Mouse (Mus musculus) spleen, postnatal 10 days (tissue): Measurements from ENCODE around the gene Arhgap28.

Experiments
- DNase-seq, 2 experiments: peaks; one replicate each; pipeline ENCODE4 v3.0.0; 2021 to 2022; ENCODE audit warnings: low spot score in 2 of 2

Arhgap28 gene

DNA sequence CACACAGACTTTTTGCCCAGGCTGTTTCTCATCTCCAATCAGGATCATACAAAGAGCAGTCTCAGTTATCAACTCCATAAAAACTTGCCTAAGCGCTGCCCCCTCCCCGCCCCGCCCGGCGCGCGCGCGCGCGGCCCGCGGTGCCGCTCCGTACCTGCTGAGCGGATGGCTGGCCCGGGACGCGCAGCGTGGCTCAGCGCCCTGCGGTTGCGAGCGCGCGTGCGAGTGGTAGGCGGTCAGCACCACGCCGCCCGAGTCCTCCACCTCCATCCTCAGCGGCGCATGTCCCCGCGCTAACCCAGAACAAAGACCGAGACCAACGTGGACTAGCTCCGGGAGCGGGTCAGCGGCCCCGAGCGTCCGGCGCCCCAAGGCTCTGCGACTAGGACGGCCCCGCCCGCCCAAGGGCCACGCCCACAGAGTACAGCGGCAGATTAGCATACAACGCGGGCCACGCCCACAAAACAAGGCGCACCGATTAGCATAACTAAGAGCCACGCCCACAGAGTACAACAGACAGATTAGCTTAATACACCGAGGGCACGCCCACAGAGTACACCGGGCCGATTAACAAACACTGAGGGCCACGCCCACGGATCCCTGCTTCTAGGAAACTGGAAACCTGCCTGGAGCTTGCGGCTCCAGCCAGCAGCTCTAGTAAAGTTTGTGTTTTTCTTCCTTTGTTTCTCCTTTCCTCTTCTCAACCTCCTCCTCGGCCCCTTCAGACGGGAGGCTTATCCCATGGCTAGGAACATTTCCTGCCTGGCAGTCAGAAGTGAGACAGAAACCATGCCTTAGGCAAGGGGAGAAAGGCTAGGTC lies at the start of gene Arhgap28:
Gene Arhgap28, minus strand, starts transcription at position 380 of the 820 bp plus-strand sequence.
- DNase-seq: peak; percentile 41 to 83

DNA sequence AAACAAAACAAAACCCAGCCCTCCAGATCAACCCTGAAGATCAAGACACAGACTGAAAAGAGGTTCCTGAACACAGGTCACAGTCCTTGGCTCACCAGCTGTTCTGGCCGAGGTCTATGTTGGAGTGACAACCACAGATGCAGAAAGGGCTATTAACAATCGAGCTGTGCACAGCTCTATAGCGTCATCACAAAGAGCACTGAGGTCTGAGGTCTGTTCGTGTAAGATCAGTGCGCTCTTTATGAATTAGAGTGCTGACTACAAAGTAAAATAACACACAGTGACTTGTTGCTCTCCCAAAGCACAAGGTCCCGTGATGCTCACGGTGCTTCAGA lies 42.4 kb upstream of the Arhgap28 start:
- no peak for DNase-seq

DNA sequence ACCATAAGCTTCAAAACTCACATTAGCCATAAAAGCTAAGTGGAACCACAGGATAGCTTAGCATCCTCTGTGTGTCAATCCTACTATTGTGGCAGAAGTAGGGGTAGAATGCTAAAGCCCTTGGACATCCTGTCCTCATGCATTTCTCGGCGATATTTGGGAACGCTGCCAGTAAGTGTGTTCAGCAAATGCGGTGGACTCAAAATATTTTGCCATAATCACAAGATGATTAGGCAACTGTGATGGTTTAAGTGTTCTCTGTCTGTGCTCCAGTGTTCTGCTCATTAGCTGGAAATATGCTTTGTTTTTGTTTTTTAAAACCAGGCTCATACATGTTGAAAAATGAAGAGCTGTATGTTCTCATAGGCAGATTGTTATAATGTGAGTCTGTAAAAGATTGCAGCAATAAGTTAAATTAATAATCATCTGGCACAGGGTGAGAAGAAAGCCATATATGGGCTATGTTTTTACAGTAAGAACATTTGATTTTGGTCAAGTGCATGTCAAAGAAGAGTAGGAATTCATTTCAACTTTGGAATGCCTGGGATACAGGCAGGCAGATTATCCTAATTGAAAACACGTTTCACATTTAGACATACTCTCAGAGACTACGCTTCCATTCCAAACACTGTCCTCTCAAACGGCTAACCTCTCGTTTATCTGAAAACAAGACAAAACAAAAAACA lies 41.9 kb upstream of the Arhgap28 start:
- no peak for DNase-seq

DNA sequence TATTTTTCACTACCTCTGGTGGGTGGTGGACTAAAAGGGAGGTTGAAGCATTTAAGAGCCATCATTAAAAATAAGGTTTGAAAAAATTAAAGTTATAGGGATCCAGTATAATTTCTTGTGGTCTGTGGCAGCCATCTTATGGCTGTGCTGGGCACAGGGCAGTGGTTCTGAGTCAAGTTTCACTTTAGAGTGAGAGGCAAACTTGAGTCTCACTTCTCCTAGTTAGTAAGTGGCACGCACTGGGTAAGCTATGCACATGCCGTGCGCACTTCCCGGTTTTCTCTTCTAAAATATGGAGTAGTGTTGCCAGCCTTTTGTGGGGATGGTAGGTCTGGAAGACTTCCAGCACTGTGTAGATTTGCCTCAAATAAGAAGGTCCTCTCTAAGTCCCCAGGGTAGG lies 38.5 kb upstream of the Arhgap28 start:
- DNase-seq: no peak

DNA sequence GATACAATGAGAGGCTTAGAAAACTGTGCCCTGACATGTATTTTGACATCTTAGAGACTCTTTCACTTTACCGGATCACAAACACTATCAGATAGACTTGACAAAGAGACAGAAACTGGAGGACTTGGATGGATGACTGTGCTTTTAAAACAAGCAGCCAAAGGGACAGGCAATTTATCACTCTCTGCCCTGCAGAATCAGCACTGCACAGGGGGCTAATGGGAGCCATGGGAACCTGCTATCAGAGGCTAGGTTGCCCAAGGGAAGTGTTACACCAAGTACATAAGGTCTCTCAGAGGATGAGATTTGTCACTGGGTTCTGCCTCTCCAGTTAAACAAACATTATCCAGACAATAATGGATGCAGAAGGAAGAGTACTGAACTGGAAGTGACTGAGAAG lies 33.1 kb upstream of the Arhgap28 start:
- DNase-seq: no peak

DNA sequence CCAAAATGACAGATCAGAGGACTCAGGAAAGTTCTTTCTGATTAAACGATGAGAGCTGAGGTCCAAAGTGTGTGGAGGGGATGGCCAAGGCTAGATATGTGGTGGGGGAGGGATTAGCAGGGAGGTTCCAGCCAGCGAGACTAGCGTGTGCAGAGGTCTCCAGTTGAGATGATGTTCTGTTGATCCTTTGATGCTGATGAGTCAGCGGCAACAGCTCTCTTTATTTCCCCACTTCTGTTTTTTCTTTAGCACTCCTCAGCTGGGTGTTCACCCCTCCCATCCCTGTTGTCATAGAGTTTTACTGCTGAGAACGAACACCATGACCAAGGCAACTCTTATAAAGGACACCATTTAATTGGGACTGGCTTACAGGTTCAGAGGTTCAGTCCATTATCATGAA lies 25.6 kb upstream of the Arhgap28 start:
- DNase-seq: no peak

GRCm38 (mm10) chr17:68028519-68028918 lies 24.6 kb upstream of the Arhgap28 start:
- no peak for DNase-seq

- DNase-seq: no peak
Observed at GRCm38 (mm10) chr17:68024327-68024726, 20.4 kb upstream of the Arhgap28 start.

DNA sequence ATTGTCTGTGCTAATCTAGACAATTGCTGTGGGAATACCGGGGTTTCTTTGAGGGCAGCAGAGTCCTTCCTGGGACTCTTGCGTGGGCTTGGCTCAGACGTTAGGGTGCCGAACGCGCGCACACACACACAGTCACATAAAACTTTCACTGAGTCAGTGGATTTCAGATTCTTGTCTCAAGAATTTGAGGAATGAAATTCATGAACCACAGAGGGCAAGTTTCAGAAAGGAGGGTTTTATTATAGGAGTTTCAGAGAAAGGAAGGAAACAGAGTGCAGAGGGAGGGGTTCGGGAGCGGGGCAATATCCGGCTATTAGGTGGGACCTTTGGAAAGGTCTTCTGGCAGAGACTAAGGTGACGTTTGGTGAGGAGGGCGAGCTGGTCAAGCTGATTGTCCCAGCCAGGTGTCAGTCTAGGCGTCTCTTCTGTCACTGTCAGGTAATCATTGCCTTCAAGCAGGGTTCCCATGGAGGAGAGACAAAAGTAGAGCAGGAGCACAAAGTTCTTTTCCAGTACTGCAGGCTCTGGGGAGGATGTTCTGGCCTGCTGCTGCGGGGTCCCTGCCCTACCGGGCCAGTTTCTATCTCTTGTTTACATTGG lies 15.6 kb upstream of the Arhgap28 start:
- no peak for DNase-seq

DNA sequence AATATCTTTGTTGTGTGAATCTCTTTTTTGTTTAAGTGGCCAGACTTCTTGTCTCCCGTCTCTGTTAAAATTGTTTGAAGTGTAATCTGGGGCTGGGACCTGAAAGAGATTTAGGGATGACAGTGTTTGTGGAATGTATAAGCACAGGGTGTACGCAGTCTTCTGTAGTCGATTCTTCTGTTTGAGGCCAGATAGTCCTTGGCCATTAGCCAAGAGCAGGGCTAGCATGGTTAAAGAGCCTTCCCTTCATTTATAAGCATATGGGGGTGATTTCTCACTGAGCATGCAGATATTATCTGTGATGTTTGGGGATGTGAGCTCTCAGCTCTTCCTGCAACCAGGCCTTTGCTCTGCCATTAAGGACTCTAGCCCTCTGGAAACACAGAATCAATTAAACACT lies 13.2 kb upstream of the Arhgap28 start:
- DNase-seq: no peak

DNA sequence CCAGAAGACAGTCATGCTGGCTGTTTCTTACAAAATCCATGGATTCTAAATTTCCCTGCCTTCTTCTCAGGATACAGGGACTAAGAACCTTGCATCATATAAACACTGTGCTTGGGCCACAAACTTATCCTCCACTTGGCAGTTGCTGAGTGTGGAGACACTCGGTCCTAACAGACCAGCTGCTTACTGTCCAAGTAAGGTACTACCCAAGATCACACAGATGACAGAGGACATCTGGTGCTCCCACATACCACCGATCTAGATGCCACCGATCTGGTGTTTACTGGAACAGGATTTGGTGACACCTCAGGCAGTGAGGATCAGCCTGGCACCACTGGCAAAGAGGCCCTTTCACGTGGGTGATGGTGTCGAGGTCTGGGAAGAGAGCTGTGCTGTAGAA lies 7.7 kb upstream of the Arhgap28 start:
- DNase-seq: no peak

GRCm38 (mm10) chr17:68010041-68010440 lies 6.1 kb upstream of the Arhgap28 start:
- DNase-seq: no peak

- no peak for DNase-seq
Observed at GRCm38 (mm10) chr17:68004581-68005330, 836 bp upstream of the Arhgap28 start.

DNA sequence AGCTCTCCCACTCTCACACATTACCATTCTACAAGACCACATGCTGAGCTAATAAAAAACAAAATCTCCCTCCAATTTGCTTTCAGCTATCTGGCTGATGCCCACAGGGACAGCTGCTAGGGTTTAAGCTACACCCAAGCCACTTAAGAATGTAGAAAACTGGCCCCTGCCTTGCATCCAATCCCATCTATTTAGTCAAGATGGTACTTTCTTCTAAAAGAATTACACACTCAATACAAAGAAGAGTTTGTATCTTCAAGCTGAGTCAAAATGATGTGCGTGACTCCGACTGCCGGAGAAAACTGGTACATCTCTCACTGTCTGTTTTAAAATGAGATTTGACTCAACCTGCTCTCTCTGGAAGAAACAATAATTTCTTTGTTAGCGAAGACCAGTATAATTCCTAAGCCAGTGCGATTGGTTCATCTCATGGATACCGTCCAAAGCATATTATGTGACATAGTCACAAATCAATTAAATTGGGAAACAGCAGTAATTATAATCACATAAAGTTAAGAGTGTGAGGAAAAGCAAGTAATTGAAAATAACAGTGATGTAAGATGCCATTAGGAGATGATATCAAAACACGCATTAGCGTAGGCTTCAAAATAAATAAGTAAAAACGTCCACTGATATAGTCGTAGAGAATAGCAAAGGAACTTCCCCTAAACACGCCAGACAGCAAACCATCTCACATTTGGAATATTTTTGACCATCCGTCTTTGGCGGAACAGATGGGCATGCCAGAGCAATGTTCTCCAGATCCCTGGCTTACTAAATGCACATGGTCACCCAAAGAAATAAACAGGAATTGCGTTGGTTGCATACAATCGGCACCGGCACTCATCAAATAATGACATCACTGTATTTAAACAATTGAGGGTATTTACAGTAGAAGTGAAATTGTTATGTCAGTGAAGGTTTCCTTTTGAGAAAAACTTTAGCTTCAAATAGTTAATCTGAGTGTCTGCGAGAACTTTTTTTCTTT lies 1.0 kb downstream of the Arhgap28 start:
- DNase-seq: no peak

DNA sequence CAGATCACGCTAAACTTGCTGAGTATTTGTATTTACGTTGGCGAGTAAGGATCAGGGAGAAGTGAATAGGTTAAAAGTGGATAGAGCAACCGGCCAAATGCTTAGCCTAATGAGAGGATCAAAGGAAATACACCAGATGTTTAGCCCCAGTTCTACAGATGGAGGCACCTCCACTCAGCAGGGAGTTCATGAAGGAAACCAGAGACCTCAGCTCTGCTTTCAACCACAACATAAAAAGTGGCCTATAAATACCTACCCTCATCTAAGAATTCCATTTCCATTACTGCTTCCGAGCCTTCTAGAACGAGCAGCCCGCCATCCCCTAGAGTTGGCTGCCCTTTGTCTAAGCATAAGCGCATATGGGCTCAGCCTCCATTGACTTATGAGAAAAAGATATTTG lies 4.1 kb downstream of the Arhgap28 start:
- DNase-seq: no peak

DNA sequence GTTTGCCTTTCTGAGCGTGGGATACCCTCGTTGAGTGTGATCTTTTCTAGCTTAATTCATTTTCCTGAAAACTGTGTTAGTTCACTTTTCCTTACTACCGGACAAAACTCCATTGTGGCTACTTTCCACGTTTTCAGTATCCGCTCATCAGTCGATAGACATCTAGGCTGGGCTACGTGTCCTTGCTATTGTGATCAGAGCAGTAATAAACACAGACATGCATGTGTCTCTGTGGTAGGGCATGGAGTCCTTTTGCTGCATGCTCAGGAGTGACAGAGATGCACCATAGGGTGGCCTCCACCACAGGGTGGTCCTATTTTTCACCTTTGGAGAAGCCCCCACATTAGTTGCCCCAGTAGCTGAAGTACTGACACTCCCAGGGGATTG lies 7.2 kb downstream of the Arhgap28 start:
- DNase-seq: no peak

- no peak for DNase-seq
Observed at GRCm38 (mm10) chr17:67996097-67996768, 7.7 kb downstream of the Arhgap28 start.

DNA sequence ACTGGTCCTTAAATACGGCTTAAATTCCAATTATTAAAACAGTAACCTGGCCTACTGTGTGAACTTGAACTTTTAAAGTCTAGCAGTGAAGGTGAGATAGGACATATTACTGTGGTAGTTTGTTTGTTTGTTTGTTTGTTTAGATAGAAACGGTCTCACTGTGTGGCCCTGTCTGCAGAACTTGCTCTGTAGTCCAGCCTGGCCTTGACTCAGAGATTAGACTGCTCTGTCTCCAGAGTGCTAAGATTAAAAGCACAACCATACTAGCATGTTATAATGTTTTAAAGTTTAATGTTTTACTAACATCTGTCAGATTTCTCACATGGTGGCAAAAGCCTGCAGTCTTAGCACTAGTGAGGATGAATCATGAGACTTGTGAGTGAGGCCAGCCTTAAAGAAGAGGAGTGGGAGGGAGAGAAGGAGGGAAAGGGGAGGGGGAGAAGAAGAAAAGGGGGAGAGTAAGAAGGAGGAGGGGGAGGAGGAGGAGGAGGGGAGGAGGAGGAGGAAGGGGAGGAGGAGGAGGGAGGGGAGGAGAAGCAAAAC lies 8.6 kb downstream of the Arhgap28 start:
- no peak for DNase-seq

GRCm38 (mm10) chr17:67994861-67995260 lies 9.1 kb downstream of the Arhgap28 start:
- no peak for DNase-seq

DNA sequence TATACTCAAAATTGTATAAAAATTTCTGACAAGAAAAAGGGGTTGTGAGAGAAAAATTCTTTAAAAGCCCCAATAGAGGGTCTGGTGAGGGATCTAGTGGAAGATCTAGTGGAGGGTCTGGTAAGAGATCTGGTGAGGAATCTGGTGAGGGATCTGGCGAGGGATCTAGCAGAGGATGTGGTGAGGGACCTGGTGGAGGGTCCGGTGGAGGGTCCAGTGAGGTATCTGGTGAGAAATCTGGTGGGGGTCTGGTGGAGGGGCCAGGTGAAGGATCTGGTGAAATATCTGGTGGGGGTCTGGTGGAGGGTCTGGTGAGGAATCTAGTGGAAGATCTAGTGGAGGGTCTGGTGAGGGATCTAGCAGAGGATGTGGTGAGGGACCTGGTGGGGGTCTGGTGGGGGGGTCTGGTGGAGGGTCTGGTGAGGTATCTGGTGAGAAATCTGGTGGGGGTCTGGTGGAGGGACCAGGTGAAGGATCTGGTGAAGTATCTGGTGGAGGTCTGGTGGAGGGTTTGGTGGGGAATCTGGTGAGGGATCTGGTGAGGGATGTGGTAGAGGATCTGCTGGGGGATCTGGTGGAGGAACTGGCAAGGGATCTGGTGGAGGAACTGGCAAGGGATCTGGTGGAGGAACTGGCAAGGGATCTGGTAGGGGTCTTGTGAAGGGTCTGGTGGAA lies 10.4 kb downstream of the Arhgap28 start:
- DNase-seq: no peak
